Mouse (Mus musculus): ENCODE results near the gene Zcchc7.
"Not testable (repeated sequence)": the region's sequence is repeated elsewhere in the genome, so short reads cannot be mapped to it uniquely, and the experiment has no call there.

Gene Zcchc7

DNA sequence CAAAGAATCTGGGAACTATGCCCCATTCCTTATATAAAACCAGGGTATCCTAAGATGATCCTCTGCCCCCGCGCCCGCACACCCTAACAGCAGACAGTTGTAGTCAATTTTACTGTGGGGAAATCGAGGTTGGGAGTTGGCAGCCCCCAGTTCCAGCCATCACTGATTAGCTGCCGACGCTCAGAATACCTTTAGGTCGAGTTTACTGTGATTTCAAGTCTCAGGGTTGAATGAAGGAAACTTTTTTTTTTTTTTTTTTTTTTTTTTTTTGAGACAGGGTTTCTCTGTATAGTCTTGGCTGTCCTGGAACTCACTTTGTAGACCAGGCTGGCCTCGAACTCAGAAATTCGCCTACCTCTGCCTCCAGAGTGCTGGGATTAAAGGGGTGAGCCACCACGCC is 1.5 kb downstream of the Zcchc7 start:
- ATAC-seq (ENCODE audit: low TSS enrichment): not testable (repeated sequence)

DNA sequence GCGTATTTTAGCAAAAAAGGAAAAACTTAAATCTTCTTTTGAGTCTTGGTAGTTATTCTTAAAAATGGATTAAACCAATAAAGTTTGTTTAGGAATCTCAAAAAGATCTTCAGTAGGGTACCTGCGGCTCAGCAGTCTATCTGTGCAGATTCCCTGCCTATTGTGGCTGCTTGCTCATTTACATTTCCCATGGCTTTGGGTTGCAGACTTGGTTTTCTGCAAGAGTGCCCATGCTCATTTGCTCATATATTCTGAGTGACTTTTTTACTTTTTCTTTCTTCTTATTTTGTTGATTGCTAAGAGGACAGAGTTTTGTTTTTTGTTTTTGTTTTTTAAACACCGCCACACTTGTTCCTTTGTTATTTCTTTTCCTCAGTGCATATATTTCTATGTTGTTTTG is 19.2 kb downstream of the Zcchc7 start:
- ATAC-seq (ENCODE audit: low TSS enrichment): no peak

DNA sequence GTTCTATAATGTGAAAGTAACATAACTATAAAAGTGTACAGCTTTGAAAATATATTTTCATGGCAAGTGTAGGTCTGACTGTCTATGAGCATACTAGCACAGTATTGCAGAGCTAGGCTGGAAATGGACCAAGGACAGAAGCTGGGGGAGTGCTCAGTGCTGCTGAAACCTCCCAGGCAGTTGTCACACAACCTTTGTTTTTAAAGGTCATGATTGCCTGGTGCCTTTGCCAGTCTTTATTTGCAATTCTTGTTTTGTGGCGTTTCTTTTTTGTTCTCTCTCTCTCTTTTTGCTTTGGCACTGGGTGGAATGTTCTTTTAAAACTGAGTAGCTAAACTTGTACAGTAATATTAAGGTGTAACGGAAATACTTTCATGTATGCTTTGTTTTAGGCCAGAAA is 21.0 kb downstream of the Zcchc7 start:
- ATAC-seq (ENCODE audit: low TSS enrichment): no peak

DNA sequence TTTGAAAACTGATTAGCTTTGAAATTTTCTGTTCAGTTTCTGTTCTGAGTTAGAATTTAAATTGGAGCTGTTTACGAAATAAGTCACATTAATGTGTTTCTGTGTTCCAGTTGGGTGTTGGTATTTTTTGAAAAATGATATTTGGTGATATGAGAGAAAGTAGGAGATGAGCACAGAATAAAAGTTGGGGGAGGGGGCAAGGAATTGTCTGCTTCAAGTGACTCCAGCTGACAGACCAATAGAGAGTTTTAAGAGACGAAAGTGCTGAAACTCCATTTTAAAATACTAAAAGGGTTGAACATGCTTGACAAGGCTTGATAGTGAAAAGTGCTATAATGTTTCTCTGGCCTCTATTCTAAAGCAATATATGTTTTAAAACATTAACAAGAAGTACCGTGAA is 21.4 kb downstream of the Zcchc7 start:
- no peak for ATAC-seq (ENCODE audit: low TSS enrichment)

DNA sequence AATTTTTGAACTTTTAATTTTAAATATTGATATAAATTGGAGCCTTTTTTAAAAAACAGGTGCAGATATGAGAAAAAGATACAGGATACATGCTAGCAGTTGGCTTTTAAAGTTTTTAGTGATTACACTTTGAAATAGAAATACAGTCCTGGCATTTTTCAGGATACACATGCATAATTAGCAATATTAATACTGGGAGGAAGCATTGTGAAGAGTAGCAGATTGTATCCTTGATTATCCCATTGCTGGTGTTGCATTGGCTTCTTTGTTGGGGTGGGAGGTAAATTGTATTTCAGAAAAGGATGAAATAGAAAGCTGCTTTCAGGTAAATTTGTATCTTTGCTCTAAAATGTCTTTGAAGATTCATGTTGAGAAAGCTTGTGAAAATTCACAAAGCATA is 22.0 kb downstream of the Zcchc7 start:
- ATAC-seq (ENCODE audit: low TSS enrichment): no peak

DNA sequence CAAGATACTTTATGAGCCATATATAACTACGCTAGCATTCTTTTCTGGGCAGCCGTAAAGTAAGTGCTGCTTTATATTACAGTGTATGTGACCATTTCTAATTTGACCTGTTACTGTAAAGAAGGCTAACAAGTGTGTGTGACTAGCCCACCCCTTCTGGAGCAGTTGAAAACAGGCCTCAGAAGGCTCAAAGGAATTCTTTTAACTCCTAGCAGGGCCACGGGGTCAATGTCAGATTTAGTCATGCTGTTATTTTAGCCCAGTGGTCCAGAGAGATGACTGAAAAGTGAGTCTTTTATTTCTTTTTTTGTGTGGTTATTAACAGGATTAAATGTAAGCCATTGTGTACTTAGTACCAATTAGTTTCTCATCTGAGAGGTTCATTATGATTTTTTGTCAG is 22.6 kb downstream of the Zcchc7 start:
- ATAC-seq (ENCODE audit: low TSS enrichment): no peak

DNA sequence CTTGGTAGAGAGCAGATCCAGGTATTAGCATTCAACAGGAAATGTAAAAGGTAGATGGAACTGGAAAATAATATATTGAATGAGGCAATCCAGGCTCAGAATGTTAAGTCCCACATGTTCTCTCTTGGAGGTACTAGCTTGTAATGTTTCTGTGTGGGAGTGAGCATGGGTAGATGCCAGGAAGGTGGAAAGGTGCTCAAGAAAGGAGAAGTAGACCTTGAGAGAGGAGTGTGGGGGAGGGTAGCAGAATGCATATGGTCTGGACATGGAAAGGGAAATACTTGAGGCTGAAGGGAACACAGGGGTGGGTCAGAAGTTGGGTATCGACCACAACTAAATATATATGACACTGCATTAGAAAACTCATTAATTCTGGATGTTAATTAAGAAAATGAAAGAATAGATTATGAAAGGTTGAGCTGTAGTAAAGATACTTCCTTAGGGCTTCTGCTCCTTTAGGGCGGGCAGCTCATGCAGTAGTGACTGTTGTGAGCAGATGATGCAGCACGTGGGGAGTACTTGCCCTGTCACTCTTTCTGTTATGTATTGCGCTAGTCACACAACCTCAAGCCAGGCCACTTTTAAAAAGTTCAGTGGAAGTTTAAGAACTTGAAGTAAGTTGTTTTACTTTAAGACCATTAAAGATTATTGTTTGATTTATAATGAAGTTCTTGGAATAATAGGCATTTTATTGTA is 24.9 kb downstream of the Zcchc7 start:
- ATAC-seq (ENCODE audit: low TSS enrichment): no peak

DNA sequence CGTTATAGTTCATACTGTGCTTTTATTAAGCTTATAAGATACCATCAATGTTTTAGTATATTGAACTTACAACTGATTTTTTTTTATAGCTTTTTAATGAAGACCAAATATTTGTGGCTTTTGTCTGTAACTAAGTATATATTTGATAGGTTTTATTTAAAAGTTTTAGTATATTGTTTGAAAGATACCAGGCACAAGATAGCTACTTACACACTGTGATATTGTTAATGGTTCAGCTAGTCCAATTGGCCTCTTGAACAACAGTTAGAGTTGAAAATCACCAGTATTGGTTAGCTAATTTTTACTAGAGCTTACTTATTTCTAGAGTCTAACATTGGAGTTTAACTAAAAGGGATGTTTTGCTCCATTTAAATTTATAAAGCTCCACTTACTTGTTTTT is 25.8 kb downstream of the Zcchc7 start:
- no peak for ATAC-seq (ENCODE audit: low TSS enrichment)

DNA sequence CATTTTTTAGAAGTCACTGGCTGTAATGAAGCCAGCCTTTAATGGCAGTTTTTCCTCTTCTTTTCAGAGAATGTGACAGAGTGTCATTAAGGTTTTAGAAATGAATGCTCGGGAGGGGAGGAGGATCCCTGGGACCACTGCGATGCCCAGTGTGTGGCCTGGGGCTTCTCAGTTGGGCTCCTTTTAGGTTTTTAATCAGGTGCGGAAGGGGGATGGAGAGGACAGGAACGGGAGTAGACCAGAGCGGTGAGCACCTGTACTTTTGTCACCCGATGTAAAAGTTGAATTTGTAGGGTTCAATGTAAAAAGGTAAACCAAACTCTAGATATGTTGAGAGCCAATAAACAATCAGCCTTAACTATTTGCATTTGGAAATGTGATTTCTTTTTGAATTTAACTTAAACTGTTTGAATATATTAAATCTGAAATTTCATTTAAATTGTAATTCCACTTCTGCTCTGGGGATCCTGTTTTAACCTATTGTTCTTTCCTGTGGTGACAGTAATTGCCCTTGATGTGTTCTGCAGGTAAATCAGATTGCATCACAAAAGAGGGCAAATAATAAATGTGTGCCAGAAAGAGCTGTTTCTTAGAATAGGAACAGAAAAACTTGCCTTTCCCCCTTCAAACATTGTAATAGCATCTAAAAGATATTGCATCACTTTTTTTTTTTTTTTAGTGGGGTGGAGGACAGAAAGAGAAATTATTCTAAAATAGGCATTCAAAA is 28.1 kb downstream of the Zcchc7 start:
- ATAC-seq (ENCODE audit: low TSS enrichment): no peak

DNA sequence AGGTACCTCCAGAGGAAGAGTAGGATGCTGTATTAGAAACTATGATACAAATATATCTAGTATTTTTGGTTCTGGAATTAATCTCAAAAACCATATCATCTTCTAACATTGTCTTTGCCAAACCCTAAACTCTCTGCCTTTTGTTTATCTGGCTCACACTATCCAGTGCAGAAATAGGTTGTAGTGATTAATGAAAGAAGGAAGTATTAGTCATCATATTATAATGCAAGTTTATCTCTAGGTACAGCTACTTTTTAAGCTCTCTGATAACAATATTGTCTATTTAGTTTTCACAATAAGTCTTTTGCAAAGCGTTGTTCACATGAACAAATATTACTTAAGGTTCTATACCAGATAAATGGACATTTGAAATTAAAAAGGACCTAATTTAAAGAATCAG is 57.2 kb downstream of the Zcchc7 start:
- ATAC-seq (ENCODE audit: low TSS enrichment): no peak

DNA sequence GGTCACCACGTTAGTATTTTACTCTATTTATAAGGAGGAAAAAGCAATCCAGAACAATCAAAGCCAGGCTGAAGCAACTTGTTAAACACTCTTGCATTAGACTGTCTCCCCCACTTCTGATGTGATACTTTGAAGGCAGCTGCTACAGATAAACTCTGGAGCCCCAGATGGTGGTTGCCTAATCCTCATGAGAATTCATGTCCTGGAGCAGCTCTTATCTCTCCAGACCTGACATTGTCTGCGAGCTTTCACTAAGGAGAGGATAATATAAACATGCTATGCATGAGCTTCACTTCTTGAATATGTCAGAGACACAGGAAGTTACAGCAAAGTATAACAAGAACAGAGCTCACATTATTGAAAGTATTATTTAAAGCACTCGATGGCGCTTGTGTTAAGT is 58.1 kb downstream of the Zcchc7 start:
- ATAC-seq (ENCODE audit: low TSS enrichment): no peak

DNA sequence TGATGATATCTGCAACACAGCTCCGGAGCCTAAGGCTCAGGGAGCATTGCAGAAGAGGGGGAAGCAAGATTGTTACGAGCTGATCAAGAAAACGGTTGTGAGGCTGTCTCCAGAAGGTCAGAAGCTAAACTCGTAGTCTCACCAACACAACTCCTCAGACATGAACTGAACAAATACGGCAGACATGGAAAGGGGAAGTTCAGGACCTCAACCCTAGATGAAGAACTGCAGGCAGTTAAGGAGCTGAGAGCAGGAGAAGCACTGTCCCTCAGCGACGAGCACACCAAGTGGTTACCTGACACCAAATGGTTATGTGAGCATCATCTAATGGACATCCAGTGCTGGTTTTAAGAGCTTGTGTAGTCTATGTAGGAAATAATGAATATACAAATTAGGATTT is 60.9 kb downstream of the Zcchc7 start:
- no peak for ATAC-seq (ENCODE audit: low TSS enrichment)

DNA sequence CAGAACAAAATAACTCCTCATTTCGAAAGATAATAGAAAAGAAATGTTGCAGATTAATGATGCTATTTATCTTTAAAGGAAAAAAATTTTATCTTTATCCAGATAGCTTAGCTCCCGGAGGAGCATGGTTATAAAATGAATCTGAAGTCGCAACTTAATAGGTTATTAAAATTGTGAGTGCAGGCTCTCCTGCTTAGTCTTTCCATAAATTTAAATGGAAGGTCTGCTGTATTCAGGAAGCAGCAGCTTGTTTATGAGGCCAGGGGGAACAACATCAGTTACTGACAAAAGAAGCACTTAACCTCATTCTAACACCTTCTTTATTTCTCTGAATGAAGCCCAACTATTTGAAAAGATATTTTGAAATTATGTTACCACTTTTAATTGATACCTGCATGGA is 74.9 kb downstream of the Zcchc7 start:
- ATAC-seq (ENCODE audit: low TSS enrichment): no peak

DNA sequence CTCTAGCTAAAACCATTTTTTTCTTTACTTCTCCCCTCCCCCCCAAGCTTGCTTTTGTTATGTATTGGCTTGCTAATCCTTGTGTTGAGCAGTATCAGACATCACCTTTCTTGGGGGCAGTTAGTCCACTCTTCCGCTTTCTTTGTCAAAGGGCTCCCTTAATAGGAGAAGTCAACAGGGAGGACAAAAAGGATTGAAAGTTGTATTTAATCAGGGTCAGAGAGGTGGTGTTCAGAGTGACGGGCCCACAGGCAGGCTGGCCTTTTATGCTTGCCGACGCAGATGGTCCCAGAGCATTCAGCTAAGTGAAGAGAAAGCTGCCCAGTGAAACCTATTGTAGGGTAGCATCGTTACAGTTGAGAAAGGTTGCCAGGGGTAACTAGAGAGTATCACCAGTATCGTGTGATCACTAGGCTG is 96.2 kb downstream of the Zcchc7 start:
- ATAC-seq (ENCODE audit: low TSS enrichment): no peak

DNA sequence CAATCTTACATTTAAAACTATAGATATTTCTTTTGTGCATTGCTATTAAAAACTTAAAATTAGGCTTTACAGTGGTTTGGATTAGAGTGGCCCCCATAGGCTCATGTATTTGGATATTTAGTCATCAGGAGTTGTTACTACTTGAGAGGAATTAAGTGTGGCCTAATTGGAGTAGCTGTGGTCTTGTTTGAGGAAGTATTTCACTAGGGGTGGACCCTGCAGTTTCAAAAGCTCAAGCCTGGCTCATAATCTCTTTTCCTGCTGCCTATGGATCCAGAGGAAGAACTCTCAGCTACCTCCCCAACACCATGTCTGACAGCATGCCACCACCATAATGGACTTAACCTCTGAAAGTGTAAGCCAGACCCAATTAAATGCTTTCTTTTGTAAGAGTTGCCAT is 115.9 kb downstream of the Zcchc7 start:
- ATAC-seq (ENCODE audit: low TSS enrichment): no peak

DNA sequence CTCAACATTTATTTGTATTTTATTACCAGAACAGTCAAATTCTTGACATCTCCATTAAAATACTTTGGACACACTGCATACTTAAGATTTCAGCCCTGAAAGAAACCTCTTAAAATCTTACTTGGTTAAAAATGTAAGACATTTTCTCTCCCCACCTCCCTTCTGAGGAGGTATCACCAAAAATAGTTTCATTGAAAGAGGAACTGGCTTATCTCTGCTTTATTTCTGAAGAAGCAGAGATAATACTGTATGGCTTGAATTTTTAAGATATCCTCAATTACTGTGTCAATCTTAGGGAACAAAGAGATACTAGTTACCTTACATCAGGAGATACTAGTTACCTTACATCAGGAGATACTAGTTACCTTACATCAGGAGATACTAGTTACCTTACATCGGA is 116.4 kb downstream of the Zcchc7 start:
- no peak for ATAC-seq (ENCODE audit: low TSS enrichment)

DNA sequence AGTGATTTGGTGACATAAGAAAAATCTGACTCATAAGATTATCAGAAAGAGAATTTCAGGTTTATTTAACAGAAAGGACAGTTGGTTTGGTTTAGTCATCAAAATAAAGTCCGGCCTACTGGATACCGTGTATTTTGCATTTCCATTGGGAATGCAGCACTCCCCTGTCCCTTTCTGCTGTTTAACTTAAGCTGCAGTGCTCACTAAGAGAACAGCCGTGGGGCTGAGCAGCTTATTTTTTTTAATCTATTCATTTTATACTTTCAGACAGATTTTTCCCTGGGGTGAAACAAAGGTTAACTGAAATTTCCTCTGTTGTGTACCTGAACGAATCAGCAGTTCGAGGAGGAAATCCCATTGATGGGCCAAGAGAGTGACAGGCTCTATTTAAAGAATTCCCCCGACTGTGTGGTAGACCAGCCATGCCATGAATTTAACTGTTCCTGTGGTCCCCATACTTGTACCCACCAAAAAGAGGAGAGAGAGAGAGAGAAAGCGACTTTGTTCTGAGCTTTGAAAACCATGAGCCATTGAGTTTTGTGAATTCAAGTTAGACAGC is 124.5 kb downstream of the Zcchc7 start:
- no peak for ATAC-seq (ENCODE audit: low TSS enrichment)

DNA sequence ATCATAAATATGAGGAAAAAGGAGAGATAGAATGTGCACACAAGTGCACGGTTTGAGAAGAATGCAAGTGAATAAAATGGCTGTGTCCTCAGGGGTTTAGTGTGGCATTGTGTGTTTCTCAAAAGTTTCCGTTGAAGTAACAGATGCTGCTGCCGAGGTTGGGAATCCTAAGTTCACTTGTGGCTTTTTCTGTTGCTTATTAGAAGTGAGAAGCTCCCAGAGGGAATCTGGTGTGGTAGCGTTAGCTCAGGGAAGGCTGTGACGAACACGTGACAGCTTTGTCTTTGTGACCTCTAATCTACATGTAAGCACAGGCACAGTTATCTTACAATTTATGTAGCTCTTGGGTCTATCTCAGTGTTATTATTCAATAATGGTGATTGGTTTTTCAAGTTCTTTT is 130.5 kb downstream of the Zcchc7 start:
- ATAC-seq (ENCODE audit: low TSS enrichment): no peak

DNA sequence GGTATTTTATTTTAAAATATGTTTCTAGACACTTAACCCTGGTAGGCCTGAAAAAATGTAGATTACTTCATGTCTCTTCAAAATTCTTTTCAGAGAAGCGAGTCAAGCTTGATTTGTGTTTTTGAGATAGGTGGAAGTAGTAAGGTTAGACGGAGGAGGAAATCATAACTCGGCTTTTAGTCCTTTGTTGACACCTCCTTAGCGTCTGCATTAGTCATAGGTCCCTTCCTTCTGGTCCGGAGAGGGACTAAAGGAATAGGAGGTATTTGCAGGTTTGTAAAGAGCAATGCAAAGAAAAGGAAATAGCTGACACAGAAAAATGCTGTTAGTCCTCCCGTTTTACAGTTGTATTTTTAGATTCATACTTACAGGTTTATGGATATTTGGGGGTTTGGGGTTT is 135.7 kb downstream of the Zcchc7 start:
- no peak for ATAC-seq (ENCODE audit: low TSS enrichment)

DNA sequence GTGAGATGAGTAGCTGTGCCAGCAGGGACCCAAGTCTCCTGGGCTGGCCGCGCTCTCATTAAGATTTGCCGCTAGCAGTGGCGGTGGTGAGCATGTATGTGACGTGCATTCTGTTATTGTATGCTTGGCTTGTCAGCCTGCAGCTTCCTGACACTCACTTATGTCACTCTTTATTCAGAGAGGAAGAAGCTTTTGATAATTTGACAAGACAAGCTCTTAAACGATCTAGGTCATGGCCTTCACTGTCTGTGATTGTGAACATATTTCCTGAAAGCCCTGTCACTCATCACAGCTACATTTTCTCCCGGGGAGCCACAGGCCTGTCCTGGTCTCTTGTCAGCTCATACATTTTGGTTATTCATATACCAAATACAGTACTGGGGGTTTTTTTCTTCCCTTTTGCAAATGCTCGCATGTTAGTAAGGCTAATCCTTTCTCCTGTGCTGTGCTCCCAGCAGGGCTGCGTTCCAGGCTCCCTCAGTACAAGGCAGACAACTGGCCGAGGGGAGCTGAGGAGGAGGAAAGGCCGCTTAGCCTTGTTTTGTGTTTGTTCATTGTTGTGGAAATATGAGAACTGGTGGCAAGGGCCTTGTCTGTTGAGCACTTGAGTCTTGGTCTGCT is 150.1 kb downstream of the Zcchc7 start:
- no peak; the same call in 1 of the 2 replicates for ATAC-seq (ENCODE audit: low TSS enrichment)

DNA sequence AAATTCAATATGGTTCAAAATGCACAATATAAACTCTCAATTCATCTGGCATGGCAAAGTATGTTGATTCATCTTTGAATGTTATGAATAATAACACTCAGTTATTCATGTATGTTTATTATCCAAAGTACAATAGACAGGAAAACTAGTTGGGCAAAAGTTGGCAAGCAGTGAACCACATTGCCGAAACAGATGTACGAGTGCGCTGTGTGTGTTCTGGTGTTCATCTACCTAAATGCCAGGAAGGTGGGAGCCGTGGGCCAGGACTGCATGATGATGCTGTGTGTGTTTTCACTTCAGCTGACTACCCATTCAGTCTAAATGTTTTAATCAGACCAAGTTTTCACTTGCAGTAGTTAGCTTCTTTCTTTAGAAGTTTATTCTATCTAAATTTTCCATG is 150.7 kb downstream of the Zcchc7 start:
- no peak for ATAC-seq (ENCODE audit: low TSS enrichment)

DNA sequence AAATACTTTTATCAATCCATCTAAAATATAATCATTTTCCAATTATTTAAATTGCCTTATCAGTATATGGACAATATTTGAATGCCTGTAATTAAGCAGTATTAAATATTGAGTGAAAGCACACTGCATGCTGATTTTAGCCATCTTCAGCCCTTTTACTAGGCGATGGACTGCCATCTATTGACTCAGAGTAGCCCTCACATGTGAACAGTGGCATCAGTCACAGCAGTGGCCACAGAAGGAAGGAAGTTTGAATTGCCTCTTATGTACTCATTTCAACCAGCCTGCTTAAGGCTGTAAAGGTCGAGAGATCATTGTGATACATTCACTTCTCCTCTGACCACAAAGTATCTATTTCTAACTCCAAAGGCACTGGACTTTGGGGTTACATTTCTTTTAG is 154.4 kb downstream of the Zcchc7 start:
- no peak for ATAC-seq (ENCODE audit: low TSS enrichment)

DNA sequence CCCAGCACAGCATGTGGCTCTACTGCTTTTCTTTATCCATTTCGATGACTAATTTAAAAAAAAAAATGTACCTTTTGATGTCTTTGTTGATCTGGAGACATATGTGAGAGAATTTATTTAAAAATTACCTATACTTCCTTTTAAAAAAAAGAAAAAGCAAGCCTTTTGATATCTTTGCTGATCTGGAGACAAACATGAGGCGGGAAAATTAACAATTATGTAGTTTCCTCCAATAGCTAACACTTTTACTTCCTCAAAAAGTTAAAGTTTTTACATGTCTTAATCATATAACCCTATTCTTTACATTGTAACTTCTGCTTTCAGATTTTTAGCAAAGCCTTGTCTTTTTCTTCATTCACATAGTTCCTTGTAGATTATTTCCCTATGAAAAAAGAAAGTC is 155.2 kb downstream of the Zcchc7 start:
- no peak for ATAC-seq (ENCODE audit: low TSS enrichment)
